Mouse (Mus musculus) heart, postnatal 0 days (tissue): ENCODE data around the gene Zfyve27. TPM values are rescaled to one million over a fixed set of nuclear protein-coding genes. Genes with fewer than 3 reads are reported as not detected.

Source experiments
- ATAC-seq: fragments of 200-750 bp; cut with Nextera tagmentation; 2 replicates; pipeline ENCODE4 v1.8.0; 2017; ENCODE audit warnings: low read depth, moderate number of reproducible peaks, moderate library complexity; ENCODE audit not compliant: insufficient read depth
- DNase-seq: peaks from one replicate; pipeline ENCODE4 v3.0.0-alpha.2; 2016; ENCODE audit warnings: low spot score
- H3K27ac ChIP-seq: fragments of 300-500 bp; sonication (generic); 2 replicates; pipeline ENCODE4 v1.5.1; 2014; ENCODE audit warnings: low read depth, mild to moderate bottlenecking
- H3K27me3 ChIP-seq: fragments of 300-500 bp; sonication (generic); 2 replicates; pipeline ENCODE4 v1.6.1; 2014; ENCODE audit warnings: low read length, mixed read lengths; ENCODE audit not compliant: control insufficient read depth, insufficient read depth
- H3K36me3 ChIP-seq: fragments of 300-500 bp; sonication (generic); replicated peaks from 2 replicates; pipeline ENCODE4 v1.6.1; 2014; ENCODE audit warnings: low read length, mixed read lengths; ENCODE audit not compliant: control insufficient read depth, insufficient read depth
- H3K4me1 ChIP-seq: fragments of 300-500 bp; sonication (generic); 2 replicates; pipeline ENCODE4 v1.6.1; 2014; ENCODE audit warnings: antibody characterized with exemption; ENCODE audit not compliant: control insufficient read depth, insufficient read depth
- H3K4me2 ChIP-seq: fragments of 300-500 bp; sonication (generic); 2 replicates; pipeline ENCODE4 v1.6.1; 2014; ENCODE audit warnings: low read depth, mild to moderate bottlenecking, low read length, moderate library complexity
- H3K4me3 ChIP-seq: fragments of 300-500 bp; sonication (generic); 2 replicates; pipeline ENCODE4 v1.5.1; 2014; ENCODE audit warnings: low read depth, low read length
- H3K9ac ChIP-seq: fragments of 300-500 bp; sonication (generic); replicated peaks from 2 replicates; pipeline ENCODE4 v1.6.1; 2014; ENCODE audit warnings: low read depth, low read length, mixed read lengths
- H3K9me3 ChIP-seq: fragments of 300-500 bp; sonication (generic); replicated peaks from 2 replicates; pipeline ENCODE4 v1.6.1; 2016; ENCODE audit warnings: low read length; ENCODE audit not compliant: control insufficient read depth
- CTCF ChIP-seq: IDR thresholded peaks from 2 replicates; pipeline ENCODE4 v1.5.1; 2016; ENCODE audit warnings: antibody characterized with exemption, control low read depth, low read depth
- EP300 ChIP-seq: IDR thresholded peaks from 2 replicates; pipeline ENCODE4 v1.6.1; 2016; ENCODE audit warnings: antibody characterized with exemption, low read depth
- WGBS: fragments of 180-500 bp; shearing (Covaris S2); extraction: QIAGEN DNeasy Blood & Tissue Kit; methylation state at CpG from one replicate; pipeline ENCODE4 v1.1.7; 2014; 5-methylcytosine and 5-hydroxymethylcytosine counted together
- polyA plus RNA-seq: library from polyadenylated mRNA; unstranded; fragments of >200 nt; fragmentation: Nextera tagmentation; extraction: Ambion mirVana; gene quantifications from 2 replicates; pipeline ENCODE4 v1.2.1, GENCODE M21; 2015
- total RNA-seq: library from RNA; depleted of rRNA; stranded (reverse); fragments of >200 nt; gene quantifications from 2 replicates; pipeline ENCODE4 v1.2.3, GENCODE M21; 2014; ENCODE audit warnings: low replicate concordance; rRNA removed

The Zfyve27 gene
- total and polyA plus RNA-seq, 2 experiments from 2014 or later: 18.3 to 27.2 TPM

DNA sequence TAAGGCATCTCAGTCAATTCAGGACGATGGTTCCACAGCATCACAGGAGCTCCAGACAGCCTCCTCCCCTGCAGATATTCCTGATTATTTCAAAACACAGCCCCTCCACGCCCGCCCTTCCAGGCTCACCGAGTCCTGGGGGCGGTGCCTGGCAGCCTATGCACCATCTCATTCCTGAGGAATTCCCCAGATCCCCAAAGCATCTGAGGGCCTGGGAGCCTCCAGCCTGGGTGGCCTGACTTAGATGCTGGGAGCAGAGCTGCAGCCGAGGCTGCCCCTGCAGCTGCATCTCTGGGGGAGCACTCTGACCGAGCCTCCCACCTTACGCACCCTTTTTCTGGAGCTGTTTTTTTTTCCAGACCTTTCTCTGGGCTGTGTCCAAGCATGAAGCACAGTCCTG is 77.1 kb downstream of the Zfyve27 start:
- peaks cover 19% of the 10 kb centered on the region; the same call in 1 of the 2 replicates for H3K4me1 ChIP-seq
- WGBS: 43% methylated on average over 8 of the region's 8 CpGs
- TF ChIP-seq EP300 (no peak), CTCF (no peak)
- DNase-seq: no peak
- H3K36me3 ChIP-seq: no peaks in the 10 kb centered on the region
- no peak overlapping the region for H3K9ac ChIP-seq
- no peaks in the 10 kb centered on the region for H3K9me3 ChIP-seq
- no peak overlapping the region for H3K4me2 ChIP-seq
- no peak overlapping the region for H3K4me3 ChIP-seq
- no peak for ATAC-seq
- H3K27ac ChIP-seq: no peak overlapping the region
- no peaks in the 10 kb centered on the region for H3K27me3 ChIP-seq

GRCm38 (mm10) chr19:42243401-42243800 is 79.7 kb downstream of the Zfyve27 start:
- Histone ChIP-seq H3K9me3 (no peaks in the 10 kb centered on the region), H3K27me3 (no peaks in the 10 kb centered on the region), H3K4me3 (no peak overlapping the region), H3K9ac (no peak overlapping the region), H3K4me1 (peaks cover 10% of the 10 kb centered on the region; the same call in 1 of the 2 replicates), H3K27ac (no peak overlapping the region), H3K4me2 (no peak overlapping the region), H3K36me3 (no peaks in the 10 kb centered on the region)
- WGBS: 42% methylated on average over 3 of the region's 3 CpGs
- TF ChIP-seq CTCF (no peak), EP300 (no peak)
- ATAC-seq (no peak), DNase-seq (no peak)

Other genes with a start within 250 kb of the Zfyve27 start
- 1.7 and 14.9 TPM in 2 replicates for gene Exosc1, start 230.5 kb upstream of the Zfyve27 start, total RNA-seq
- 32.1 and 32.6 TPM in 2 replicates for gene Exosc1, start 230.5 kb upstream of the Zfyve27 start, polyA plus RNA-seq
- 44.3 and 53.2 TPM in 2 replicates for gene Zdhhc16, start 230.5 kb upstream of the Zfyve27 start, total RNA-seq
- 37.3 and 38.3 TPM in 2 replicates for gene Zdhhc16, start 230.5 kb upstream of the Zfyve27 start, polyA plus RNA-seq
- gene Mms19, start 182.8 kb upstream of the Zfyve27 start, total RNA-seq: 34.9 and 39.3 TPM in 2 replicates
- gene Mms19, start 182.8 kb upstream of the Zfyve27 start, polyA plus RNA-seq: 11.5 and 13.1 TPM in 2 replicates
- gene Ubtd1, start 182.2 kb upstream of the Zfyve27 start, total RNA-seq: 29.6 and 38.7 TPM in 2 replicates
- gene Ubtd1, start 182.2 kb upstream of the Zfyve27 start, polyA plus RNA-seq: 21.9 and 24.8 TPM in 2 replicates
- not detected in 2 replicates for gene Ankrd2, start 128.0 kb upstream of the Zfyve27 start, total RNA-seq
- 0.14 TPM in 2 replicates for gene Ankrd2, start 128.0 kb upstream of the Zfyve27 start, polyA plus RNA-seq
- 1.2 and 1.3 TPM in 2 replicates for gene Hoga1, start 118.3 kb upstream of the Zfyve27 start, total RNA-seq
- gene Hoga1, start 118.3 kb upstream of the Zfyve27 start, polyA plus RNA-seq: 1.4 and 1.5 TPM in 2 replicates
- gene 4933411K16Rik, start 111.7 kb upstream of the Zfyve27 start, total RNA-seq: 0.15 TPM in 1 of 2 replicates, not detected in the other
- not detected in 2 replicates for gene 4933411K16Rik, start 111.7 kb upstream of the Zfyve27 start, polyA plus RNA-seq
- gene Morn4, start 77.6 kb upstream of the Zfyve27 start, total RNA-seq: 1.7 and 2.3 TPM in 2 replicates
- gene Morn4, start 77.6 kb upstream of the Zfyve27 start, polyA plus RNA-seq: 5.2 and 5.7 TPM in 2 replicates
- gene Pi4k2a, start 73.5 kb upstream of the Zfyve27 start, total RNA-seq: 6.7 and 6.9 TPM in 2 replicates
- 12.6 and 13.4 TPM in 2 replicates for gene Pi4k2a, start 73.5 kb upstream of the Zfyve27 start, polyA plus RNA-seq
- 39.9 and 52.6 TPM in 2 replicates for gene Avpi1, start 34.9 kb upstream of the Zfyve27 start, total RNA-seq
- 43.0 and 46.0 TPM in 2 replicates for gene Avpi1, start 34.9 kb upstream of the Zfyve27 start, polyA plus RNA-seq
- 35.0 and 44.6 TPM in 2 replicates for gene Marveld1, start 16.6 kb upstream of the Zfyve27 start, total RNA-seq
- gene Marveld1, start 16.6 kb upstream of the Zfyve27 start, polyA plus RNA-seq: 7.2 and 8.6 TPM in 2 replicates
- 2.3 and 4.9 TPM in 2 replicates for gene Sfrp5, start 38.3 kb downstream of the Zfyve27 start, total RNA-seq
- gene Sfrp5, start 38.3 kb downstream of the Zfyve27 start, polyA plus RNA-seq: 1.7 and 1.8 TPM in 2 replicates
- not detected in 2 replicates for gene Golga7b, start 83.6 kb downstream of the Zfyve27 start, total RNA-seq
- gene Golga7b, start 83.6 kb downstream of the Zfyve27 start, polyA plus RNA-seq: 0.23 and 0.30 TPM in 2 replicates